Mouse (Mus musculus): ENCODE measurements around the gene Shc4. TPM values are rescaled to one million over a fixed set of nuclear protein-coding genes. Genes with fewer than 3 reads are reported as not detected.

Shc4 gene
- polyA plus RNA-seq, 1 experiment from 2014 or later = 0.26 TPM

- Histone ChIP-seq H3K36me3 (replicated peaks; ENCODE audit: insufficient read depth, low read length) (no peaks in the 10 kb centered on the region), H3K4me1 (ENCODE audit: insufficient read depth) (peaks cover 14% of the 10 kb centered on the region), H3K9me3 (ENCODE audit: low read length) (no peaks in the 10 kb centered on the region), H3K4me2 (ENCODE audit: low read depth, low read length) (peak overlapping the region; percentile 86), H3K4me3 (ENCODE audit: low read depth, low read length) (peak overlapping the region; percentile 42), H3K27ac (ENCODE audit: low read depth) (no peak overlapping the region), H3K9ac (replicated peaks) (no peak overlapping the region; the same call in 1 of the 2 replicates), H3K27me3 (ENCODE audit: insufficient read depth, low read length) (peaks cover 49% of the 10 kb centered on the region)
- 2% methylated on average over 18 of the region's 18 CpGs for WGBS (ENCODE audit: insufficient replicate concordance)
- ATAC-seq (0 out of 2 replicates have a peak, but pooled peaks have one; percentile 25), DNase-seq (no peak)
- no peak for TF ChIP-seq CTCF (IDR thresholded peaks at IDR 0.05; ENCODE audit: low read depth)
- TF ChIP-seq EP300 (IDR thresholded peaks at IDR 0.05; ENCODE audit: low read depth) = no peak
Measured at GRCm38 (mm10) chr2:125723086-125723407, 901 bp downstream of the Shc4 start.

GRCm38 (mm10) chr2:125716599-125716998, 7.3 kb downstream of the Shc4 start:
- WGBS (ENCODE audit: insufficient replicate concordance) = 81% methylated on average over 8 of the region's 8 CpGs
- Histone ChIP-seq H3K4me1 (ENCODE audit: insufficient read depth) (no peaks in the 10 kb centered on the region), H3K4me2 (ENCODE audit: low read depth, low read length) (no peak overlapping the region), H3K36me3 (replicated peaks; ENCODE audit: insufficient read depth, low read length) (no peaks in the 10 kb centered on the region), H3K27me3 (ENCODE audit: insufficient read depth, low read length) (peaks cover 14% of the 10 kb centered on the region; the same call in 1 of the 2 replicates), H3K9me3 (ENCODE audit: low read length) (no peaks in the 10 kb centered on the region), H3K4me3 (ENCODE audit: low read depth, low read length) (no peak overlapping the region), H3K9ac (replicated peaks) (no peak overlapping the region), H3K27ac (ENCODE audit: low read depth) (no peak overlapping the region)
- DNase-seq (no peak), ATAC-seq (no peak)
- no peak for TF ChIP-seq CTCF (IDR thresholded peaks at IDR 0.05; ENCODE audit: low read depth)
- no peak for TF ChIP-seq EP300 (IDR thresholded peaks at IDR 0.05; ENCODE audit: low read depth)

DNA sequence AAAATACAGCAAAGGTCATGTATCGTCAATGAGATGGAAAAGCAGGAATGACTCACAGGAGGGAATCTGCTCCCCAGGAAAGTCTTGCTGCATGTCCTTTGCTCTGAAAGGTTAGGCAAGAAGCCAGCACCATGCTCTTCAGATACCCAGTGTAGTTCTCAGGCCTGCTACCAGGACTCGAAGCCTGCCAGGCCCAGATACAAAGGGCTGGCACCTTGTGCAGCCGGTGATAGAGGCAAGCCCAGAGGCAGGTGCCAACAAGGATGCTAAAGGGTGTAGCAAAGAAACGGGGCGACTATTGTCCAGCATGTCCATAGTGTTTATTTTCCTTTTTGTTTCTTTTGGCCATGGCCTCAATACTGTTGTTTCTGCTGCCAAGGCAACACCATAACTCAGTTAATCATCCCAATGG, 17.4 kb downstream of the Shc4 start:
- Histone ChIP-seq H3K27me3 (ENCODE audit: insufficient read depth, low read length) (no peaks in the 10 kb centered on the region), H3K9ac (replicated peaks) (no peak overlapping the region), H3K27ac (ENCODE audit: low read depth) (no peak overlapping the region), H3K4me1 (ENCODE audit: insufficient read depth) (no peaks in the 10 kb centered on the region), H3K4me3 (ENCODE audit: low read depth, low read length) (no peak overlapping the region), H3K36me3 (replicated peaks; ENCODE audit: insufficient read depth, low read length) (no peaks in the 10 kb centered on the region), H3K9me3 (ENCODE audit: low read length) (no peaks in the 10 kb centered on the region), H3K4me2 (ENCODE audit: low read depth, low read length) (no peak overlapping the region)
- no peak for DNase-seq
- TF ChIP-seq EP300 (IDR thresholded peaks at IDR 0.05; ENCODE audit: low read depth) (no peak), CTCF (IDR thresholded peaks at IDR 0.05; ENCODE audit: low read depth) (no peak)
- WGBS (ENCODE audit: insufficient replicate concordance) = 71% methylated on average over 5 of the region's 5 CpGs
- no peak for ATAC-seq

GRCm38 (mm10) chr2:125704907-125705631, 18.9 kb downstream of the Shc4 start:
- WGBS (ENCODE audit: insufficient replicate concordance) = 72% methylated on average over 12 of the region's 12 CpGs
- H3K9ac ChIP-seq (replicated peaks) = no peak overlapping the region
- TF ChIP-seq EP300 (IDR thresholded peaks at IDR 0.05; ENCODE audit: low read depth) (no peak), CTCF (IDR thresholded peaks at IDR 0.05; ENCODE audit: low read depth) (no peak)
- no peaks in the 10 kb centered on the region for H3K4me1 ChIP-seq (ENCODE audit: insufficient read depth)
- no peak for DNase-seq
- no peaks in the 10 kb centered on the region for H3K36me3 ChIP-seq (replicated peaks; ENCODE audit: insufficient read depth, low read length)
- no peak overlapping the region for H3K4me2 ChIP-seq (ENCODE audit: low read depth, low read length)
- no peaks in the 10 kb centered on the region for H3K9me3 ChIP-seq (ENCODE audit: low read length)
- no peak overlapping the region for H3K4me3 ChIP-seq (ENCODE audit: low read depth, low read length)
- H3K27ac ChIP-seq (ENCODE audit: low read depth) = no peak overlapping the region
- ATAC-seq = no peak
- H3K27me3 ChIP-seq (ENCODE audit: insufficient read depth, low read length) = no peaks in the 10 kb centered on the region

GRCm38 (mm10) chr2:125702851-125703250, 21.1 kb downstream of the Shc4 start:
- H3K4me2 ChIP-seq (ENCODE audit: low read depth, low read length) = no peak overlapping the region
- WGBS (ENCODE audit: insufficient replicate concordance) = 73% methylated on average over 2 of the region's 2 CpGs
- H3K27me3 ChIP-seq (ENCODE audit: insufficient read depth, low read length) = no peaks in the 10 kb centered on the region
- no peak overlapping the region for H3K4me3 ChIP-seq (ENCODE audit: low read depth, low read length)
- DNase-seq (no peak), ATAC-seq (no peak)
- H3K27ac ChIP-seq (ENCODE audit: low read depth) = no peak overlapping the region
- no peak overlapping the region for H3K9ac ChIP-seq (replicated peaks)
- no peaks in the 10 kb centered on the region for H3K36me3 ChIP-seq (replicated peaks; ENCODE audit: insufficient read depth, low read length)
- TF ChIP-seq EP300 (IDR thresholded peaks at IDR 0.05; ENCODE audit: low read depth) = no peak
- TF ChIP-seq CTCF (IDR thresholded peaks at IDR 0.05; ENCODE audit: low read depth) = no peak
- no peaks in the 10 kb centered on the region for H3K9me3 ChIP-seq (ENCODE audit: low read length)
- H3K4me1 ChIP-seq (ENCODE audit: insufficient read depth) = no peaks in the 10 kb centered on the region

- Histone ChIP-seq H3K4me2 (ENCODE audit: low read depth, low read length) (no peak overlapping the region), H3K27ac (ENCODE audit: low read depth) (no peak overlapping the region), H3K4me3 (ENCODE audit: low read depth, low read length) (no peak overlapping the region), H3K9me3 (ENCODE audit: low read length) (no peaks in the 10 kb centered on the region), H3K9ac (replicated peaks) (no peak overlapping the region), H3K4me1 (ENCODE audit: insufficient read depth) (no peaks in the 10 kb centered on the region), H3K36me3 (replicated peaks; ENCODE audit: insufficient read depth, low read length) (no peaks in the 10 kb centered on the region), H3K27me3 (ENCODE audit: insufficient read depth, low read length) (no peaks in the 10 kb centered on the region)
- 43% methylated on average over 2 of the region's 2 CpGs for WGBS (ENCODE audit: insufficient replicate concordance)
- DNase-seq (no peak), ATAC-seq (peak; percentile 19; the same call in 1 of the 2 replicates)
- TF ChIP-seq CTCF (IDR thresholded peaks at IDR 0.05; ENCODE audit: low read depth) (no peak), EP300 (IDR thresholded peaks at IDR 0.05; ENCODE audit: low read depth) (no peak)
Measured at GRCm38 (mm10) chr2:125701606-125702005, 22.3 kb downstream of the Shc4 start.

All from liver, postnatal 0 days (tissue).